Mouse (Mus musculus) megakaryocyte, embryonic 14.5 days (primary cell): Measurements from ENCODE around the gene Slain1. TPM values are rescaled to one million over a fixed set of nuclear protein-coding genes. Genes with fewer than 3 reads are reported as not detected.

ENCODE experiments used
- H3K27me3 ChIP-seq: replicated peaks from 2 replicates; pipeline ENCODE3; 2012; ENCODE audit warnings: inconsistent platforms
- H3K36me3 ChIP-seq: replicated peaks from 2 replicates; pipeline ENCODE3; 2012; ENCODE audit warnings: low read length, inconsistent platforms, mixed read lengths
- H3K4me1 ChIP-seq: 2 replicates; pipeline ENCODE4 v1.6.1; 2012; ENCODE audit warnings: inconsistent platforms
- H3K4me3 ChIP-seq: replicated peaks from 2 replicates; pipeline ENCODE3; 2012; ENCODE audit warnings: moderate library complexity, mild to moderate bottlenecking, inconsistent platforms
- H3K9me3 ChIP-seq: 2 replicates; pipeline ENCODE4 v1.6.1; 2012; ENCODE audit warnings: inconsistent platforms
- FLI1 ChIP-seq: IDR thresholded peaks from 2 replicates; pipeline ENCODE4 v1.6.1; 2012; ENCODE audit warnings: low read length, inconsistent platforms, mixed read lengths
- GATA1 ChIP-seq: IDR thresholded peaks from 3 replicates; pipeline ENCODE4 v1.6.1; 2012; ENCODE audit warnings: mixed read lengths, low read length, inconsistent platforms, borderline replicate concordance
- polyA plus RNA-seq: library from polyadenylated mRNA; stranded (reverse); fragments of >175 nt; gene quantifications from 2 replicates; pipeline ENCODE4 v1.2.3, GENCODE M21; 2012; ENCODE audit warnings: low replicate concordance; ENCODE audit not compliant: insufficient read depth

The Slain1 gene
- polyA plus RNA-seq, 1 experiment = 3.8 TPM

- TF ChIP-seq FLI1 (no peak), GATA1 (no peak)
- Histone ChIP-seq H3K36me3 (peaks cover 17% of the 10 kb centered on the region), H3K4me3 (no peak overlapping the region), H3K4me1 (no peaks in the 10 kb centered on the region), H3K9me3 (no peaks in the 10 kb centered on the region), H3K27me3 (no peaks in the 10 kb centered on the region)
Observed at GRCm38 (mm10) chr14:103699308-103699707, 49.3 kb downstream of the Slain1 start.

GRCm38 (mm10) chr14:103702516-103702915, 52.5 kb downstream of the Slain1 start:
- Histone ChIP-seq H3K4me1 (no peaks in the 10 kb centered on the region), H3K4me3 (no peak overlapping the region), H3K27me3 (no peaks in the 10 kb centered on the region), H3K9me3 (no peaks in the 10 kb centered on the region), H3K36me3 (peaks cover 15% of the 10 kb centered on the region)
- TF ChIP-seq FLI1 = no peak
- no peak for TF ChIP-seq GATA1

- Histone ChIP-seq H3K9me3 (no peaks in the 10 kb centered on the region), H3K27me3 (no peaks in the 10 kb centered on the region), H3K4me3 (no peak overlapping the region), H3K4me1 (no peaks in the 10 kb centered on the region), H3K36me3 (peaks cover 13% of the 10 kb centered on the region)
- TF ChIP-seq FLI1 (no peak), GATA1 (no peak)
Observed at GRCm38 (mm10) chr14:103704771-103705170, 54.7 kb downstream of the Slain1 start.

- Histone ChIP-seq H3K27me3 (no peaks in the 10 kb centered on the region), H3K9me3 (no peaks in the 10 kb centered on the region), H3K4me3 (no peak overlapping the region), H3K36me3 (peaks cover 13% of the 10 kb centered on the region), H3K4me1 (no peaks in the 10 kb centered on the region)
- TF ChIP-seq GATA1 (no peak), FLI1 (no peak)
Observed at GRCm38 (mm10) chr14:103706347-103706746, 56.3 kb downstream of the Slain1 start.

- Histone ChIP-seq H3K9me3 (no peaks in the 10 kb centered on the region), H3K36me3 (peaks cover 5% of the 10 kb centered on the region), H3K4me3 (no peak overlapping the region), H3K4me1 (no peaks in the 10 kb centered on the region), H3K27me3 (no peaks in the 10 kb centered on the region)
- no peak for TF ChIP-seq FLI1
- no peak for TF ChIP-seq GATA1
Observed at GRCm38 (mm10) chr14:103708601-103709000, 58.6 kb downstream of the Slain1 start.

- Histone ChIP-seq H3K27me3 (no peaks in the 10 kb centered on the region), H3K36me3 (peaks cover 2% of the 10 kb centered on the region), H3K4me1 (no peaks in the 10 kb centered on the region), H3K4me3 (no peak overlapping the region), H3K9me3 (no peaks in the 10 kb centered on the region)
- TF ChIP-seq GATA1 = no peak
- no peak for TF ChIP-seq FLI1
Observed at GRCm38 (mm10) chr14:103709261-103709660, 59.2 kb downstream of the Slain1 start.

GRCm38 (mm10) chr14:103712986-103713385, 63.0 kb downstream of the Slain1 start:
- TF ChIP-seq GATA1 (no peak), FLI1 (no peak)
- Histone ChIP-seq H3K36me3 (no peaks in the 10 kb centered on the region), H3K4me1 (no peaks in the 10 kb centered on the region), H3K27me3 (no peaks in the 10 kb centered on the region), H3K4me3 (no peak overlapping the region), H3K9me3 (peaks cover 6% of the 10 kb centered on the region; the same call in 1 of the 2 replicates)

- H3K36me3 ChIP-seq = no peaks in the 10 kb centered on the region
- no peak overlapping the region for H3K4me3 ChIP-seq
- no peaks in the 10 kb centered on the region for H3K27me3 ChIP-seq
- peaks cover 6% of the 10 kb centered on the region; the same call in 1 of the 2 replicates for H3K9me3 ChIP-seq
- TF ChIP-seq FLI1 = no peak
- no peak for TF ChIP-seq GATA1
- peaks cover 12% of the 10 kb centered on the region for H3K4me1 ChIP-seq
Observed at GRCm38 (mm10) chr14:103717516-103717915, 67.5 kb downstream of the Slain1 start.

- TF ChIP-seq GATA1 = no peak
- TF ChIP-seq FLI1 = no peak
- no peak overlapping the region for H3K4me3 ChIP-seq
- peaks cover 12% of the 10 kb centered on the region for H3K4me1 ChIP-seq
- peaks cover 6% of the 10 kb centered on the region; the same call in 1 of the 2 replicates for H3K9me3 ChIP-seq
- H3K27me3 ChIP-seq = no peaks in the 10 kb centered on the region
- no peaks in the 10 kb centered on the region for H3K36me3 ChIP-seq
Observed at GRCm38 (mm10) chr14:103717979-103718378, 68.0 kb downstream of the Slain1 start.

GRCm38 (mm10) chr14:103718393-103718792, 68.4 kb downstream of the Slain1 start:
- Histone ChIP-seq H3K4me1 (peaks cover 12% of the 10 kb centered on the region), H3K27me3 (no peaks in the 10 kb centered on the region), H3K36me3 (no peaks in the 10 kb centered on the region), H3K9me3 (peaks cover 6% of the 10 kb centered on the region; the same call in 1 of the 2 replicates), H3K4me3 (no peak overlapping the region)
- no peak for TF ChIP-seq FLI1
- TF ChIP-seq GATA1 = no peak
